Mouse (Mus musculus): Measurements from ENCODE around the gene Zbtb1. TPM values are rescaled to one million over a fixed set of nuclear protein-coding genes. Genes with fewer than 3 reads are reported as not detected.
A peak's percentile ranks its signal among the peaks of the same experiment; 100 is the strongest.

The Zbtb1 gene
- 3.3 and 3.4 TPM in 2 replicates for polyA plus RNA-seq (2015; fragmentation: Nextera tagmentation; extraction: Ambion mirVana)

- under 1% methylated on average over 99 of the region's 99 CpGs for WGBS (ENCODE audit: insufficient replicate concordance)
Observed at GRCm38 (mm10) chr12:76369978-76370830, at the start of gene Zbtb1. TSS of gene Zbtb1 (plus strand) at chr12:76370266.

GRCm38 (mm10) chr12:76324679-76325431 lies 45.2 kb upstream of the Zbtb1 start, which contains the start of gene Akap5:
TSS of gene Akap5 (plus strand) at chr12:76324891.
- peak within 1 kb of the TSS; percentile 53 for H3K4me3 ChIP-seq (replicated peaks)
- peak; percentile 63 for ATAC-seq (ENCODE audit: insufficient read depth)
- peak within 1 kb of the TSS; percentile 80 for H3K4me2 ChIP-seq
- no peak within 1 kb of the TSS for H3K9ac ChIP-seq
- no peak within 1 kb of the TSS for H3K27ac ChIP-seq (replicated peaks)
- peaks cover 14% of the 10 kb centered on the region for H3K4me1 ChIP-seq (replicated peaks)
- 3% methylated on average over 53 of the region's 53 CpGs for WGBS (ENCODE audit: insufficient replicate concordance)
- H3K36me3 ChIP-seq (replicated peaks), result peaks cover 17% of the 10 kb centered on the region
- H3K9me3 ChIP-seq (replicated peaks), result no peaks in the 10 kb centered on the region
- H3K27me3 ChIP-seq, result peaks cover 15% of the 10 kb centered on the region

More at GRCm38 (mm10) chr12:76369978-76370830, at the start of gene Zbtb1:
- Histone ChIP-seq H3K4me2 (peak within 1 kb of the TSS; percentile 96), H3K4me3 (replicated peaks) (peak within 1 kb of the TSS; percentile 97), H3K4me1 (replicated peaks) (peaks cover 75% of the 10 kb centered on the region), H3K9me3 (replicated peaks) (no peaks in the 10 kb centered on the region), H3K27me3 (no peaks in the 10 kb centered on the region), H3K9ac (peak within 1 kb of the TSS; percentile 98), H3K27ac (replicated peaks) (peak within 1 kb of the TSS; percentile 95), H3K36me3 (replicated peaks) (no peaks in the 10 kb centered on the region)
- ATAC-seq (ENCODE audit: insufficient read depth), result peak; percentile 37

- ATAC-seq (ENCODE audit: insufficient read depth), result no peak
- H3K36me3 ChIP-seq (replicated peaks), result no peaks in the 10 kb centered on the region
- H3K27ac ChIP-seq (replicated peaks), result no peak overlapping the region
- no peak overlapping the region for H3K4me2 ChIP-seq
- WGBS (ENCODE audit: insufficient replicate concordance), result 84% methylated on average over 23 of the region's 23 CpGs
- H3K4me3 ChIP-seq (replicated peaks), result no peak overlapping the region
- H3K9me3 ChIP-seq (replicated peaks), result no peaks in the 10 kb centered on the region
- H3K4me1 ChIP-seq (replicated peaks), result peaks cover 12% of the 10 kb centered on the region
- H3K9ac ChIP-seq, result no peak overlapping the region
- peaks cover 15% of the 10 kb centered on the region for H3K27me3 ChIP-seq
Observed at GRCm38 (mm10) chr12:76326437-76327220, 43.4 kb upstream of the Zbtb1 start.

- Histone ChIP-seq H3K4me1 (replicated peaks) (peaks cover 12% of the 10 kb centered on the region), H3K9ac (no peak overlapping the region), H3K27me3 (peaks cover 15% of the 10 kb centered on the region), H3K4me3 (replicated peaks) (no peak overlapping the region), H3K9me3 (replicated peaks) (no peaks in the 10 kb centered on the region), H3K36me3 (replicated peaks) (no peaks in the 10 kb centered on the region), H3K4me2 (no peak overlapping the region), H3K27ac (replicated peaks) (peak overlapping the region; percentile 33; the same call in 1 of the 2 replicates)
- WGBS (ENCODE audit: insufficient replicate concordance), result 58% methylated on average over 6 of the region's 6 CpGs
- ATAC-seq (ENCODE audit: insufficient read depth), result no peak
Observed at GRCm38 (mm10) chr12:76328567-76329354, 41.3 kb upstream of the Zbtb1 start.

- 47% methylated on average over 5 of the region's 5 CpGs for WGBS (ENCODE audit: insufficient replicate concordance)
- H3K9me3 ChIP-seq (replicated peaks), result no peaks in the 10 kb centered on the region
- H3K36me3 ChIP-seq (replicated peaks), result no peaks in the 10 kb centered on the region
- no peak overlapping the region for H3K9ac ChIP-seq
- no peak overlapping the region for H3K4me2 ChIP-seq
- no peaks in the 10 kb centered on the region for H3K27me3 ChIP-seq
- H3K27ac ChIP-seq (replicated peaks), result no peak overlapping the region
- H3K4me3 ChIP-seq (replicated peaks), result no peak overlapping the region
- H3K4me1 ChIP-seq (replicated peaks), result no peaks in the 10 kb centered on the region
- ATAC-seq (ENCODE audit: insufficient read depth), result no peak
Observed at GRCm38 (mm10) chr12:76333688-76334087, 36.4 kb upstream of the Zbtb1 start.

- no peak overlapping the region for H3K9ac ChIP-seq
- H3K4me1 ChIP-seq (replicated peaks), result no peaks in the 10 kb centered on the region
- H3K9me3 ChIP-seq (replicated peaks), result no peaks in the 10 kb centered on the region
- H3K36me3 ChIP-seq (replicated peaks), result no peaks in the 10 kb centered on the region
- no peak overlapping the region for H3K4me2 ChIP-seq
- H3K27ac ChIP-seq (replicated peaks), result no peak overlapping the region
- no peak overlapping the region for H3K4me3 ChIP-seq (replicated peaks)
- 73% methylated on average over 5 of the region's 5 CpGs for WGBS (ENCODE audit: insufficient replicate concordance)
- no peak for ATAC-seq (ENCODE audit: insufficient read depth)
- H3K27me3 ChIP-seq, result no peaks in the 10 kb centered on the region
Observed at GRCm38 (mm10) chr12:76335641-76336040, 34.4 kb upstream of the Zbtb1 start.

- Histone ChIP-seq H3K4me2 (no peak overlapping the region), H3K27ac (replicated peaks) (no peak overlapping the region), H3K4me3 (replicated peaks) (no peak overlapping the region), H3K9me3 (replicated peaks) (no peaks in the 10 kb centered on the region), H3K9ac (no peak overlapping the region), H3K4me1 (replicated peaks) (no peaks in the 10 kb centered on the region), H3K27me3 (no peaks in the 10 kb centered on the region), H3K36me3 (replicated peaks) (no peaks in the 10 kb centered on the region)
- no peak for ATAC-seq (ENCODE audit: insufficient read depth)
- WGBS (ENCODE audit: insufficient replicate concordance), result 67% methylated on average over 17 of the region's 17 CpGs
Observed at GRCm38 (mm10) chr12:76336111-76336965, 33.7 kb upstream of the Zbtb1 start.

GRCm38 (mm10) chr12:76341080-76341479 lies 29.0 kb upstream of the Zbtb1 start:
- Histone ChIP-seq H3K4me1 (replicated peaks) (peaks cover 5% of the 10 kb centered on the region), H3K4me3 (replicated peaks) (no peak overlapping the region), H3K9ac (no peak overlapping the region), H3K36me3 (replicated peaks) (0 out of 2 replicates have a peak, but pooled peaks cover 3% of the 10 kb centered on the region), H3K27me3 (no peaks in the 10 kb centered on the region), H3K4me2 (no peak overlapping the region), H3K9me3 (replicated peaks) (no peaks in the 10 kb centered on the region), H3K27ac (replicated peaks) (no peak overlapping the region)
- ATAC-seq (ENCODE audit: insufficient read depth), result no peak
- WGBS (ENCODE audit: insufficient replicate concordance), result 4% methylated on average over 4 of the region's 4 CpGs

GRCm38 (mm10) chr12:76345759-76346455 lies 24.2 kb upstream of the Zbtb1 start:
- no peaks in the 10 kb centered on the region for H3K27me3 ChIP-seq
- H3K4me1 ChIP-seq (replicated peaks), result peaks cover 8% of the 10 kb centered on the region
- H3K9ac ChIP-seq, result no peak overlapping the region
- H3K9me3 ChIP-seq (replicated peaks), result no peaks in the 10 kb centered on the region
- 48% methylated on average over 6 of the region's 6 CpGs for whole genome bisulfite sequencing (ENCODE audit: insufficient replicate concordance)
- H3K4me2 ChIP-seq, result no peak overlapping the region
- H3K27ac ChIP-seq (replicated peaks), result no peak overlapping the region
- H3K36me3 ChIP-seq (replicated peaks), result peaks cover 21% of the 10 kb centered on the region
- ATAC-seq (ENCODE audit: insufficient read depth), result no peak
- no peak overlapping the region for H3K4me3 ChIP-seq (replicated peaks)

Data from liver, embryonic 15.5 days (tissue).